Mouse (Mus musculus) ovary, adult 18-20 months (tissue): ENCODE results near the gene Loxl3.
A peak's percentile ranks its signal among the peaks of the same experiment; 100 is the strongest.

Experiments
- DNase-seq: peaks from one replicate; pipeline ENCODE4 v3.0.0; 2022; ENCODE audit warnings: low spot score, mixed read lengths

Gene Loxl3

DNA sequence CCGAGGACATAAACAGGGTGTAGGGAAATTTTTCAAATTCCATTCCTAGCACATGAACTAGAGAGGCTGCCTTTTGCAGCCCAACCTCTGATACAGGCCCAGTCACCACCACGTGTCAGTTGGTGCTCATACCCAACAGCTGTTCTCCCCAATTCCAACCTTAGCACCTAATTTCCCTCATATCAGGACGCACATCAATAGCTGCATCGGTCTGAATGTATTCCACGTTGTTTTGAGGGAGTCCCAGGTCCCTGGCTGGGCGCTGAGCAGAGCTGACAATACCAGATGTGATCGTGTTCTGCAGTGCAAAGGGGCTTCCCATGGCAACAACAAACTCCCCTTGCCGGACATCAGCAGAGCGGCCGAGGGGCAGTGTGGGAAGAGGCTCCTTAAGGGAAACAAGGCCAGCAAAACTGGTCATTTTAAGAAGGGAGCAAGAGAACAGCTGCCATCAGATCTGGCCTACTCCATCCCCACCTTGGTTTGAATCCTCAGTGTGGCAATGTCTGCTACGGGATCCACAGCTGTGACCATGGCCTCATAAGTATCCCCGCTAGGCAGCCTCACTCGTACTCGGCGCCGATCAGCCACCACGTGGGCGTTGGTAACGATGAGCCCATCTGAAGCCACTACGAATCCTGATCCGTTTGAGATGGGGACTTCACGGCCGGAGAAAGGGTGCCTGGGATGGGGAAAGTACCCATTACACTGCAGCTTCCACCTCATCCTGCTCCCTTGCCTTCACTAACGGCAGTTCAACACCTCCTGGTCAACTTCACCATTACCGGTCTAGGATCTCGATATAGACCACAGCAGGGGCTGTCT lies 19.4 kb downstream of the Loxl3 start:
- DNase-seq: no peak

DNA sequence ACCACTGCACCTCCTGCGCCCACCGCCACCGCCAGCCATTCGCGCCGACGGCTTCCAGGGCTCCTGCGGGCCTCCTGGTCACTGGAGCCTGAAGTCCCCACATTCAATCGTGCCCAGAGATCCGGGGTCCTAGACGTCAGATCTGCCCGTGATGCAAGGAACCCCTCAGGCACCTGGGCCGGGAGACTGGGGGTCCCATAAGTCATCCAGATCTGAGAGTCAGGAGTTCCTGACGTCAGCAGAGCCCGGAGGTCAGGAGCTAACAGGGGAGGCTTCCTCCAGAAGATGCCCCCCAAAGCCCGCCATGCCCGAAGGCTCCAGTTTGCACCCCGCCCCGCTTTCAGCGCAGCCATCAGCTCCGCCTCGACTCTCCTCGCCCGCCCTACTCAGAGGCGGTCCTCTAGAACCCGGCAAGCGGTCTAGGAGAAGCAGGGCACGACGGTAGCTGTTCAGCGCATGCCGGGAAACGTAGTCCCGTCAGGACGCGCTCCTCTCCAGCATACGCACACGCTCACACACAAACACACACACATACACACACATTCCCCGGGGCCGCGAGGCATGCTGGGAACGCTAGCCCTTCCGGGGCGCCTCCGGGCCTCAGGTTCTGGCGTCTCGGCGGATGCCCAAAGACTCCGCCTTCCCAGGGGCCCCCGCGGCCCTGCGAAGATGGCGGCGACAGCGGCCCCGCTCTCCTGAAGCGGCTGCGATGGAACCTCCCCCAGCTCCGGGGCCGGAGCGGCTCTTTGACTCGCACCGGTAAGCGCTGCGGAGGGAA lies 20.3 kb downstream of the Loxl3 start, which contains the start of gene Aup1:
Aup1 (plus strand) TSS at position 448 of the 778 bp plus-strand sequence.
- DNase-seq: peak; percentile 97

DNA sequence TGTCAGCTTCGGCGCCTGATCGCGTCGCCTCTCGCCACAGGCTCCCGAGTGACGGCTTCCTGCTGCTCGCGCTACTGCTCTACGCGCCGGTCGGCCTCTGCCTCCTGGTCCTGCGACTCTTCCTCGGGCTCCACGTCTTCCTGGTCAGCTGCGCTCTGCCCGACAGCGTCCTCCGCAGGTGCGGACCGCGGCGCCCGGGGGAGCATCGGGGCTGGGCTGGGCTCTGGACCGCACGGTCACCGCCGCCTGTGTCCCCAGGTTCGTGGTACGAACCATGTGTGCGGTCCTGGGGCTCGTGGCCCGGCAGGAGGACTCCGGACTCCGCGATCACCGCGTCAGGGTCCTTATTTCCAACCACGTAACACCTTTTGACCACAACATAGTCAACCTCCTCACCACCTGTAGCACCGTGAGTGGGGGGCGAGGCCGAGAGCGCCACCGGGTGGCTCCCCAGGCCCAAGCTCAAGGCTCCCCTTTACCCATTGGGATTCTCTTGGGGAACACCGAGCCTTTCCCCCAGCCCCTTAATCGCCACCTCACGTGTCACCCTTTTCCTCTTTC lies 21.0 kb downstream of the Loxl3 start, which contains the start of gene Htra2:
Htra2 (minus strand) TSS at position 403 of the 561 bp plus-strand sequence.
- DNase-seq: no peak

DNA sequence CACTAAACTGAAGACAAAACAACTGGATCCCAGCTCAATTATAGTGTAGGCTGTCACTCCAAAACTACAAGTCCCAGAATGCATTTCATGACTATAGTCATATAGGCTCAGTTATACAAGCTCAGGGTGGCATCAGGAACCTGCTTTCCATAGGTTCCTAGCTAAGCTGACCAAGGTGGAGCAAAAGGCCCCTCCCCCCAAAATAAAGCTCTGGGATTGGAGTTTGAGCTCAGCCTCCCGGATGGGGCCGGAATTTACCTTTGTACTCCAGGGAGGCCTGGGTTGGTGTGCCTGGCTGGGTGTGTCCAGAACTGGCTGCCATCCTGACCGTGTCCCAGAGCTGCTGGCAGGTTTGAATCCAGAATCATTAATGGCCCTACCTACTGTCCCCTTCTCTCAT lies 23.8 kb downstream of the Loxl3 start, which contains the start of gene Dqx1:
Dqx1 (plus strand) TSS at position 55 of the 400 bp plus-strand sequence.
- DNase-seq: no peak

GRCm38 (mm10) chr6:83058725-83059124 lies 24.8 kb downstream of the Loxl3 start:
- no peak for DNase-seq

DNA sequence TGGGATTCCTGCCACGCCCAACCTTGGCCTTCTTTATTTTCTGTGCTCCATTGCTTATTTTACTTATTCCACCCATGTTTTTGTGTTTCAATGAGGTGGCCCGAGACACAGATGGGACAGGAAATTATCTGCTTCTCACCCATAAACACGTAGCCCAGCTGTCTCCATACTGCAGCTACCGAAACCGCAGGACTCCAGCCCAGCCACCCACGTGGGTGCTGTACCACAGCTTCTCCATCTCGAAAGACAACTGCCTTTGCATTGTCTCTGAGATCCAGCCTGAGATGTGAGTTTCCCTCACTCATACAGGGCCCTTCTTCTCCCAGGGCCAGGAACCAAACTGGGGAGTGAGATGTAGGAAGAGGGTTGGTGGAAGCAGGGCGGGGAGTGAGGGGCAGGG lies 32.0 kb downstream of the Loxl3 start:
- DNase-seq: no peak

DNA sequence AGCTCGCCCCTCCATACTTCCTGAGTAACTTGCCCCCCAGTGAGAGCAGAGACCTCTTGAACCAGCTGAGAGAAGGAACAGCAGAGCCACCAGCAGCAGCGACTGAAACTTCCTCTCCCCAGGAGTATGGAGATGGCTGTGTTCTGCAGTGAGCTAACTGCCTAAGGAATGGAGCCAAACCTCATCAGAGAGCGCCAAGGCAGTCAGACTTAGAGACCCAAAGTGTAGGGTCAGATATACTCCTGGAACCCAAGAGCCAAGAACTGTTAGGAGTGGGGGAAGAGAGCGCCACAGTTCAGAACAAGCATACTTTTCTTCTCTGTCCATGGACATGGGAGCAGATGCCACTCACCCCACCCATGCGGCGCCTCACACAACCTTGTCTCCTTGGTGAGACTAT lies 32.5 kb downstream of the Loxl3 start:
- DNase-seq: no peak

- no peak for DNase-seq
Observed at GRCm38 (mm10) chr6:83068221-83068620, 34.2 kb downstream of the Loxl3 start.

- DNase-seq: no peak
Observed at GRCm38 (mm10) chr6:83068706-83069487, 34.9 kb downstream of the Loxl3 start.

GRCm38 (mm10) chr6:83069488-83070246 lies 35.7 kb downstream of the Loxl3 start:
- no peak for DNase-seq

- DNase-seq: no peak
Observed at GRCm38 (mm10) chr6:83070247-83070310, 36.1 kb downstream of the Loxl3 start, which contains the start of gene Tlx2. Gene Tlx2, minus strand, starts transcription at chr6:83070293.

- DNase-seq: no peak
Observed at GRCm38 (mm10) chr6:83070311-83071219, 36.6 kb downstream of the Loxl3 start.

DNA sequence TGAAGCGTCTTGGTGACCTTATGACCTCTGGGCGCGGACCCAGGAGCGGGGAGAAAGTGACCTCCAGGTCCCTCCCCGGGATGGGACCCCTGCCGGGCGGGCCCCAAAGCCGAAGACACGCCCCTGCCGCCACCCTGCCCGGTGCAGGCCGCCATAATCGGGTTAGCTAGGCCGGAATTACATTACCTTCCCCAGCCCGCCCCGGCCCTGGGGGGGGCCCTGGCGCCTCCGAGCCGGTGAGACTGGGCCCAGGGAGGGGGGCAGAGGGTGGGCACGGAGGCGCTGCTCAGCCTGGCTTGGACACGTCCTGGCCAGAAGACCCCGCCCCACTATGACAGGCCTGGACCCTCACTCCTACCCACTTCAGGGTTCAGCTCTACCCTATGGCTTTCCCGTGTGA lies 37.2 kb downstream of the Loxl3 start:
- DNase-seq: no peak

- no peak for DNase-seq
Observed at GRCm38 (mm10) chr6:83074979-83075378, 41.0 kb downstream of the Loxl3 start.

DNA sequence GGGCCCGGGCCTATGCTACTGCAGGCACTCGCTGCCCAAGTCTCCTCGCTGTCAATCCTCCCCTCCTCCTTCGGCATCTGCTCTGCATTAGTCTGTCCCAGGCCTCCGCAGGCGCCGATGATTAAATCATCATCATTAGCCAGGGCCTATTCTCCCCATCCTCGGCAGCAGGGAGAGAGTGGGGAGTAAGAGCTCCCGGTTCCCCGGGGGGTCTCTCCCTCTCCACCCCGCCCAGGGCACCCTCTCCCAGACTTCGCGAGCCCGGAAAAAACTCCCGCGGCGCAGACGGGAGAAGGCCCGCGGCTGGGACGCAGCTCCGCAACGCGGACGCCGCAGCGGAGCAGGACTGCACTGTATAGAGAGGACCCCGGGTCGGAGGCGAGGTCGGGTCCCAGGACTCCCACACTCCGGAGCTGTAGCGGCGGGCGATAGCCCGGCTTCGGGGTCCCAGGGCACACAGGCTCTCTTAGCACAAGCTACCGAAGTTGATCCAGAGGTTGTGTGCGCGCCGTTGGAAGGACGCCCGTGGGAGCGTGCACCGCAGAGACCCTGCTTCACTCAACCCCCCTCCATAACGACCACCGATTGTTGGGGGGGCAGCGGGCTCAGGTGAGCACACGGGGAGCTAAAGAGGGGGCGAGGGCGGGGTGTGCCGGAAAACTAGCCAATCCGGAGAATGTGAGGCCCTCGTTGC lies 43.8 kb downstream of the Loxl3 start, which contains the start of gene Pcgf1:
Pcgf1 (plus strand) TSS at position 240 of the 694 bp plus-strand sequence.
- DNase-seq: no peak

- DNase-seq: peak; percentile 94
Observed at GRCm38 (mm10) chr6:83078324-83078858, 44.4 kb downstream of the Loxl3 start.

DNA sequence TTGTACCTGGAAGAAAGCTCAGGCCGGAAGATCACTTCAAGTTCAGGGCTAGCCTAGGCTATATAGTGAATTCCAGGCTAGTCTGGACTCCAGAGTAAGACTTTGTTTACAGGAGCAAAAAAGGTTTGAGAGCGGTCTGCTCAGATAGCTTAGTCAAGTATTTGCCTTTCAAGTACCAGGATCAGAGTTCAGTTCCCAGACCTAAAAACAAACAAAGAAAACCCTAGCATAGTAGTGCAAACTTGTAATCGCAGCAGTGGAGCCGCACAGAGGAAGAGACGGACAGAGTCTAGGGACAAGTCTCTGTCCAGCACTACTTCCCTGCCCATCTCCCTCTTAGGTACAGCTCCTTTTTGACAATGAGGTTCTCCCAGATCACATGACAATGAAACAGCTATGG lies 46.2 kb downstream of the Loxl3 start:
- no peak for DNase-seq

DNA sequence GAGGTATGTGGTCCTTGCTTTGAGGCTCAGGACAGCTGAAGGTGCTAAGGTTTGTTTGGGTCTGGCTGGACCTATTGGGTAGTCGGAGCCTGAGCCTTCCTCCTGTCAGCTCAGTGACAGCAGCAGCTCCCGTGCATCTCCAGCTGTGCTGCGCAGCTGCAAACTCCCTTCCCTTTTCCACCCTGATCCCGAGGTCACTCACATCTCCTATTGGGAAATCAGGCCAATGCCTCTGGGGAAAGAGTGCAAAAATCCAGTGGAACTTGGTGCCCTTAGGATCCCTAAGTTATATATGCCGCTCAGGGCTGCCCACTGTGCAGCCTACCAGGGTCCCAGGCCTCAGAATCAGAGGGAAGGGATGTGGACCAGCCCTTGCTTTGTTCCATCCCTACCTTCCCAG lies 49.5 kb downstream of the Loxl3 start:
- no peak for DNase-seq

DNA sequence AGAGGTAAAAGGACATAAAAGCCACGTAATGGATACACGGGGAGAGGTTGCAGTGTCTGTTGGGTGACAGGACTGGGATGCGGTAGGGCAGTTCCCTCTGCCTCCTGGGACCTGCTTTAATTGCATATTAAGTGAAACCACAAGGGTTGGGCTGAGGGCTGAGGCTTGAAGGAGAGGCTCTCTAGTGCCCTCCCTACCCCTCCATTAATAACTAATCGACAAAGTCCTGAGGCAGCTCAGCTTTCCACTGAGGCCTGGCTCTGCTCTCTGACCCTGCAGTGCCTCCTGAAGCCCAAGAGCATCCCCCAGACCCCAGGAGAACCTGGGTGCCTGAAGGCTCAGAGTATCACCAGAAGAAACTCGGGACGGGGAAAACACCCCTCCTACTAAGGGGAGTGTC lies 50.5 kb downstream of the Loxl3 start:
- DNase-seq: no peak
